Mouse (Mus musculus) embryonic facial prominence, embryonic 11.5 days (tissue): Measurements from ENCODE around the gene Epyc. TPM values are rescaled to one million over a fixed set of nuclear protein-coding genes. Genes with fewer than 3 reads are reported as not detected.
"Not testable (repeated sequence)": the region's sequence is repeated elsewhere in the genome, so short reads cannot be mapped to it uniquely, and the experiment has no call there.

ENCODE experiments used
- ATAC-seq: fragments of 200-750 bp; cut with Nextera tagmentation; replicated peaks from 2 replicates; pipeline ENCODE4 v1.8.0; 2017; ENCODE audit warnings: low read depth; ENCODE audit not compliant: insufficient number of reproducible peaks, low FRiP score, low TSS enrichment
- DNase-seq: peaks from one replicate; pipeline ENCODE4 v3.0.0-alpha.2; 2015; ENCODE audit warnings: low spot score
- H3K27ac ChIP-seq: fragments of 300-500 bp; sonication (generic); replicated peaks from 2 replicates; pipeline ENCODE4 v1.5.1; 2014; ENCODE audit warnings: mild to moderate bottlenecking, low read depth, low read length, control low read depth
- H3K27me3 ChIP-seq: fragments of 300-500 bp; sonication (generic); 2 replicates; pipeline ENCODE4 v1.6.1; 2014; ENCODE audit warnings: mild to moderate bottlenecking, low read length, moderate library complexity, mixed read lengths; ENCODE audit not compliant: control insufficient read depth, insufficient read depth
- H3K36me3 ChIP-seq: fragments of 300-500 bp; sonication (generic); replicated peaks from 2 replicates; pipeline ENCODE4 v1.6.1; 2014; ENCODE audit warnings: low read depth, mild to moderate bottlenecking, low read length, moderate library complexity, mixed read lengths; ENCODE audit not compliant: control insufficient read depth, insufficient read depth
- H3K4me1 ChIP-seq: fragments of 300-500 bp; sonication (generic); 2 replicates; pipeline ENCODE4 v1.6.1; 2014; ENCODE audit warnings: low read length, mixed read lengths; ENCODE audit not compliant: control insufficient read depth, insufficient read depth
- H3K4me2 ChIP-seq: fragments of 300-500 bp; sonication (generic); 2 replicates; pipeline ENCODE4 v1.6.1; 2014; ENCODE audit warnings: low read depth, mild to moderate bottlenecking, control low read depth, low read length, moderate library complexity
- H3K4me3 ChIP-seq: fragments of 300-500 bp; sonication (generic); 2 replicates; pipeline ENCODE4 v1.5.1; 2014; ENCODE audit warnings: low read depth, low read length, control low read depth
- H3K9ac ChIP-seq: fragments of 300-500 bp; sonication (generic); replicated peaks from 2 replicates; pipeline ENCODE4 v1.6.1; 2014; ENCODE audit warnings: mild to moderate bottlenecking, control low read depth, low read length
- H3K9me3 ChIP-seq: fragments of 300-500 bp; sonication (generic); replicated peaks from 2 replicates; pipeline ENCODE4 v1.6.1; 2016; ENCODE audit warnings: mild to moderate bottlenecking, low read length, inconsistent platforms, mixed read lengths; ENCODE audit not compliant: control insufficient read depth
- WGBS: fragments of 180-500 bp; shearing (Covaris S2); extraction: QIAGEN DNeasy Blood & Tissue Kit; methylation state at CpG from one replicate; pipeline ENCODE4 v1.1.7; 2014; 5-methylcytosine and 5-hydroxymethylcytosine counted together
- polyA plus RNA-seq: library from polyadenylated mRNA; unstranded; fragments of >200 nt; fragmentation: Nextera tagmentation; extraction: Ambion mirVana; gene quantifications from 2 replicates; pipeline ENCODE4 v1.2.1, GENCODE M21; 2014

Epyc gene
- polyA plus RNA-seq, 1 experiment from 2014 or later: 2.0 TPM

GRCm38 (mm10) chr10:97715289-97715906, 71.5 kb downstream of the Epyc start:
- no peaks in the 10 kb centered on the region for H3K4me1 ChIP-seq
- H3K4me3 ChIP-seq: no peak overlapping the region
- no peak overlapping the region for H3K27ac ChIP-seq
- no peaks in the 10 kb centered on the region for H3K27me3 ChIP-seq
- H3K9me3 ChIP-seq: no peaks in the 10 kb centered on the region
- ATAC-seq: no peak
- 79% methylated on average over 3 of the region's 3 CpGs for WGBS
- DNase-seq: no peak
- H3K9ac ChIP-seq: no peak overlapping the region
- no peak overlapping the region for H3K4me2 ChIP-seq
- no peaks in the 10 kb centered on the region for H3K36me3 ChIP-seq

GRCm38 (mm10) chr10:97717233-97717632, 73.4 kb downstream of the Epyc start:
- ATAC-seq: no peak
- no peak overlapping the region for H3K27ac ChIP-seq
- no peaks in the 10 kb centered on the region for H3K4me1 ChIP-seq
- no peaks in the 10 kb centered on the region for H3K9me3 ChIP-seq
- no peak overlapping the region for H3K4me3 ChIP-seq
- no peak for DNase-seq
- H3K36me3 ChIP-seq: no peaks in the 10 kb centered on the region
- H3K4me2 ChIP-seq: no peak overlapping the region
- WGBS: 63% methylated on average over 1 of the region's 1 CpGs
- H3K9ac ChIP-seq: no peak overlapping the region
- H3K27me3 ChIP-seq: no peaks in the 10 kb centered on the region

- H3K4me2 ChIP-seq: no peak overlapping the region
- no peaks in the 10 kb centered on the region for H3K4me1 ChIP-seq
- H3K4me3 ChIP-seq: no peak overlapping the region
- no peaks in the 10 kb centered on the region for H3K27me3 ChIP-seq
- no peaks in the 10 kb centered on the region for H3K36me3 ChIP-seq
- H3K9ac ChIP-seq: no peak overlapping the region
- WGBS: 73% methylated on average over 2 of the region's 2 CpGs
- H3K9me3 ChIP-seq: no peaks in the 10 kb centered on the region
- ATAC-seq (no peak), DNase-seq (no peak)
- H3K27ac ChIP-seq: no peak overlapping the region
These were observed 74.2 kb downstream of the Epyc start for GRCm38 (mm10) chr10:97718021-97718420.

GRCm38 (mm10) chr10:97720625-97721024, 76.8 kb downstream of the Epyc start:
- Histone ChIP-seq H3K4me3 (no peak overlapping the region), H3K27me3 (no peaks in the 10 kb centered on the region), H3K9me3 (no peaks in the 10 kb centered on the region), H3K9ac (no peak overlapping the region), H3K27ac (no peak overlapping the region), H3K36me3 (no peaks in the 10 kb centered on the region), H3K4me2 (no peak overlapping the region), H3K4me1 (no peaks in the 10 kb centered on the region)
- DNase-seq: no peak
- WGBS: 88% methylated on average over 1 of the region's 1 CpGs
- no peak for ATAC-seq

- Histone ChIP-seq H3K36me3 (no peaks in the 10 kb centered on the region), H3K4me3 (no peak overlapping the region), H3K4me2 (no peak overlapping the region), H3K4me1 (no peaks in the 10 kb centered on the region), H3K27me3 (no peaks in the 10 kb centered on the region), H3K27ac (no peak overlapping the region), H3K9me3 (no peaks in the 10 kb centered on the region), H3K9ac (no peak overlapping the region)
- DNase-seq: no peak
- 94% methylated on average over 9 of the region's 9 CpGs for WGBS
- no peak for ATAC-seq
These were observed 78.8 kb downstream of the Epyc start for GRCm38 (mm10) chr10:97722709-97723108.

DNA sequence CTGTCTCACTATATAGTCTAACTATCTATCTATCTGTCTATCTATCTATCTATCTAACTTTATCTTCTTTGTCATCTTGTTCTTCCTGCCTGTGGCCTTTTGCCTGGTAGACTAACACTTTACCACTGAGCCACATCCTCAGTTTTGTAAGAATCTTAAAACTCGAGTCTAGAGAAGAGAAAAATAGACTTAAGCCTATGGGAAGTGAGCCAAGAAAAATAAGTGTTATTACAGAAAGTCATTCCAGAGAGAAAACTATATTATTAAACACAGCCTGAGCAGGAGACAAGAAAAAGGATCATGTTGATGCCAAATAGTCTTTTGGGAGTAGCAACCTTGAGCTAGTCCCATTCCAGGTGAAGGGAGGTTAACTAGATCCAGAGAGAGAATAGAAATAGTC, 82.1 kb downstream of the Epyc start:
- Histone ChIP-seq H3K4me2 (no peak overlapping the region), H3K36me3 (no peaks in the 10 kb centered on the region), H3K9me3 (no peaks in the 10 kb centered on the region), H3K4me1 (no peaks in the 10 kb centered on the region), H3K4me3 (no peak overlapping the region), H3K27me3 (no peaks in the 10 kb centered on the region), H3K27ac (no peak overlapping the region), H3K9ac (no peak overlapping the region)
- ATAC-seq (no peak), DNase-seq (no peak)
- 44% methylated on average over 1 of the region's 1 CpGs for WGBS

- H3K4me2 ChIP-seq, H3K27ac ChIP-seq, H3K36me3 ChIP-seq, DNase-seq, H3K9me3 ChIP-seq, H3K4me3 ChIP-seq, H3K9ac ChIP-seq, ATAC-seq, H3K27me3 ChIP-seq, H3K4me1 ChIP-seq: not testable (repeated sequence)
These were observed 82.8 kb downstream of the Epyc start, which contains the start of gene C030005K15Rik for GRCm38 (mm10) chr10:97726655-97727054. Gene C030005K15Rik (minus strand): TSS chr10:97726755.
